Mouse (Mus musculus) megakaryocyte-erythroid progenitor cell, adult 5-6 weeks (primary cell): ENCODE measurements at regions not wholly inside any gene's neighbourhood (a gene's known extent, or its start where the extent isn't known, plus 50 kb on each side); places are given as distances from the start of the nearest gene placed in this dataset.

Source experiments
- ATAC-seq: replicated peaks from 2 replicates; pipeline ENCODE4 v1.8.0; 2016; ENCODE audit warnings: mild to moderate bottlenecking, inconsistent platforms; ENCODE audit not compliant: severe bottlenecking, poor library complexity, low FRiP score, low TSS enrichment

DNA sequence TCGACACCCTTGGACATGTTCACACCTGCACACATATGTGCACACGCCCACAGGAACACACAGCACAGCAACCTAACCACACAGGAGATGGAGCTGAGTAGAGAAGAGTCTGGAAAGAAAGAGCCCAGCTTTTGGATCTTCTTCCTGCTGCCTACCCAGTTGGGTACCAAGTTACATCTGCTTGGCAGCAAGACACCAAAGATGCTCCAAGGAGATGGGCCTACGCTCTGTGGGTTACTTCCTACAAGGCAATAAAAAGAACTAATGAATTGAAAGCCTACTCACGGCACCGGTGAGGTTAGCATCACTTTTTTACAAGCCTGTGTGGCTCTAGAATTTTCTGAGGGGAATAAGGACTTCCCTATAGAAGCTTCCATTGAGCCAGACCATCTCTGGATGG, 224.4 kb upstream of the Sdk2 start:
- no peak for ATAC-seq

DNA sequence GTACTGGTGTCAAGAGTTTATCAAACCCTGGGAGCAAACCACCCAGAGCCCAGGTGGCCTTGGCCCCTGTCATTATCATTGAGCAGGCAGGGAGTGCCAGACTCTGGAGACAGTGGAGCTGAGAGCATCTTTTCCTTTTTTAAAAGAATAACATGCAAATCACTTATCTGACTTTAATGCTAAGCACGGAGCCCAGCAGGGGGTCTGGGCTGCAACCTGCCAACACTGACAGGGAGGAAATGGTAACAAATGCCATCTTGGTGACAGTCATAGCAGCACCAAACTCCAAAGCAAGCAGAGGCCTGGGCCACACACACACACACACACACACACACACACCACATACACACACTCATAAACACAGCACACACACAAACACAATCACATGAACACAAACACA, 223.1 kb upstream of the Sdk2 start:
- no peak for ATAC-seq

DNA sequence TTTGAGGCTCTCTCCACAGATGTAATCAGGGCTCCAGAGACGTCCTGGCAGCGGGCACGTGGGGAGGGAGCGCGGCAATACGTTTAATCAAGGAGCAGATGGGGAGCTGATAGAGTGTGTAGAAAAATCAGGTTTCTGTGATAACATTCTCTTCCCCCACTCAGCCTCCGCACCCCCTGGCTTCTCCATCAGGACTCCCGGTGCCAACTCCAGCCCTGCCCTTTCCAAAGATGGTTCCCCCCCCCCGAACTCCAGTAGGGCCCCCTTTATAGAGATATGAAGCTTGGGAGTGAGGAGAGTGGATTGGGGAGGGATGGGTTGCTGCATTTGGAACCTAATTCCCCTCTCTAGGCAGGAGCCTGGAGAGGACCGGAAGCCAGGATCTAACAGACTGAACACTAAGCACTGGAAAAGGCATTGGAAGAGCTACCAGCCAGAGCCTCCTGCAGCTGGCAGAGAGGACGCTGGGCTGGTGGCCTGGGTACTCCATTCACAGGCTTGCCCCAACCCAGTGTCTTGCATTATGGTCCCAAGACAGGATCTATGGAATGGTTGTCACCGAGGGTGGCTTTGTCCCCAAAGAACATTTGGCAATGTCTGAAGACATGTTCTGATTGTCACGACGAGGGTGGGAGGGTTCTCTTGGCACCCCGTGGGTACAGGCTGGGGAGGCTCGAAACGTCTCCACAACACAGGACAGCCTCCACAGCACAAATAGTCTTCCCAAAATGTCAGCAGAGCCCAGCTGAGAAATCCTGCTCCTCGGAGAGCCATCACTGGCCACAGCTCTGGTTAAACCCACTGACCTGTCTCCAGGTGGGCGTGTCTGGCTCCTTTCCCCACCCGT, 218.2 kb upstream of the Sdk2 start:
- no peak for ATAC-seq

DNA sequence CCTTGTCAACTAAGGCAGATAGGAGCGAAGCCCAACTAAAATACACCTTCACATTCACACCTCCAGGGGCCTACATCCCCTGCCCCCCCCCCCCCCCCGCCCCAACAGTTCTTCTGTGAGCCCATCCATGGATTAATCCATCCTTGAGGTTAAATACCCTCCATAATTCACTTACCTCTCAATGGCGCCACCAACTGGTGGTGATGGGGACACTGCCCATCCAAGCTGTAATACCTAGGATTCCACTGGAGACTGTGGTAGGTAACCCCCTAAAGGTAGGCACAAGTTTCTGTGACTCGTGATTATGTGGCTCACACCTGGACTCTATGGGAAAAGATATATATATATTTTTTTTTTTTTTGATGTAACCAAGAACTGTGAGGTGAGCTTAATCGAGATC, 216.4 kb upstream of the Sdk2 start:
- ATAC-seq = no peak

DNA sequence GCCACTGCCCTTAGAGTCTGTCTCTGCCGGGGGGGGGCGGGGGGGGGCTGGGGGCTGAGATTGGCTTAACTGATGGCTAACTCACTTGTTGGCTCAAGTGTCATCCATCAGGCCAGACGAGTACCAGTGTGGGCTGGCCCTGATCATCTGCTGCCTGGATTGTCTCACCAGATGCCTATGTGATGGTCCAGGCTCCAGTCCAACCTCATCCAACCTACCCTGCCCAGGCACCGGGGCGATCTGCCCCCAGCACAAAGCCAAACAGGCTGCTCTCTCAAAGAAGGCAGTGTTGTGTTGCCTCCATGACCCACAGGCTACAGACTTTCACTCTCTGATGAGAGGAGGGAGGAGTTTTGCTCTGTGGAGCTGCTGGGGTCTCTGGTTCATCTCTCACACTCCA, 215.7 kb upstream of the Sdk2 start:
- no peak for ATAC-seq

DNA sequence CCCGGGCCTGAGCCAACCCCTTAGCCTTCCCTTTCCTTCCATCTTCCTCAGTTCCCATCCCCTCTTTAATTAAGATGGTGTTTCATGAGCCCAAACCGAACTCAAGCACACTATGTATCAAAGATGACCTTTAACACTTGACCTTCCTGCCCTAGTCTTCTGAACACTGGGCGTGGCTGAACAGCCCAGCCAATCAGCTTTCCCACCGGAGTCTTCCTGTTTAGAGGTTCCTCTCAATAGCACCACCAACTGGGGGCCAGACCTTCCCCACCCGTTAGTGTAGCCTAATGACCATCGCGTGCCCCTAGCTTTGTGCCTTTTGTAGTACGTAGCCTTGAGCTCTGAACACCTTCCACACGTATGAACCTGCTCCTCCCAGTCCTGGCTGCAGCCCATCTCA, 215.0 kb upstream of the Sdk2 start:
- ATAC-seq = no peak

DNA sequence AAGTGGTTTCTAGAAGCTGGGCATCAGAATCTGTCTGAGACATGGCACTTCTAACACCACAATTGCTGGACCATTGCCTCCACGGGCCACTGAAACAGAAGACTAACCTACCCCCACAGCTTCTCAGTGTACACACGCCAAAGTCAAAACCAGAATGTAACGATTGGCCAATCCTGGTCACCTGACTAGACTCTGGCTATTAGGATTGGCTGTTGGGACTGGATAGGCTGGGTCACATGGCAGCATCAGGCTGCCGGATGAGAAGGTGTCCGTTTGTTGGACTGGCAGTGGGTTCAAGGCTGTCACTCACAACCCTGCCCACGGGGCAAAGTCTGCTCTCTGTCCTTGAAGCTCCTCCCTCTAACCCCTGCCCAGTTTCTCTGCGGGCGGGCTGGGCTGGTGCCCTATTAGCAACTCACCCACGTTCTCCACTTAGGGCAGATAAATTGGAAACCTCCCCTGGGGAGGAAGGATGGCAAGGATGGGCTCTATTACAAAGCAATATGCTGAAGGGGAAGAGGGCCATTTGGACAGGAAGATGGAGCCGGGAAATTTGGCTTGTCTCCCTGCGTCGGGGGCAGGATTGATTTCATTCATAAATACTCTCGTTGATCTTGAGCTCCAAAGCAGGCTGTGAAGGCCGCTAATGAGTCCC, 214.3 kb upstream of the Sdk2 start:
- ATAC-seq = no peak

DNA sequence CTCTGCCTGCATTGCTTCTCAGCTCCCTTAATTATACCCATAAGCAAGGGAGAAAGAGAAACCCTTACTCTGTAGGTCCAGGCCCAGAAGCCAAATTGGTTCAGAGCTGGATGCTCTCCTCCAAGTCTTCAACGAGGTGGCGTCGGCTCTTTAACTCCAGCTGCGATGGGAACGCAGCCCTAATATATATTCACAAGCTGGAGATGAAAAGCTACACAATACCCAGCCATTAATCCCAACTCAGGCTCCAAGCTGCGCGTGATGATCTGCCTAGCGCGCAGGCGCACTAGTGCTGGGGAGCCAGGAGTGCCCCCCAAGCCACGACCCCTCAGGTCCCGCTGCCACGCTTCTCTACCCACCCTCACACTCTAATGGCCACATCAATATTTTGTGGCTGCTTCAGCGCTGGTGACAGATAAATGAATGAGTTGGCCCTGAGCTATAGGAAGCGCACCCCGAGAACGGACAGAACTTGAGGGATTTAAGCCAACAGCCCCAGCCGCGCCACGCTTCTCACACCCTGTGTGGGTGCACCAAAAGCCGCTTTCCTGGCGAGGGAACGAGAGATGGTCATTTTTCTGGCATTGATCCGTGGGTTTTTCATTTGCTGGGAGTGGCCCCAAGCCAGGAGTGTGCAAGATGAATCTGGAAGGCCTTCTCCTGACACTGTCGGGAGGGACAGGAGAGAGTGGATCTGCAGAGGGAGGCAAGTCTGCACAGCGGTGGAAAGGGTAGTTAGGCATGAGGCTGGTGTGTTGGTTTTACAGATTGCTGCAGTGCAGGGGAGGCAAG, 210.9 kb upstream of the Sdk2 start:
- ATAC-seq = no peak

DNA sequence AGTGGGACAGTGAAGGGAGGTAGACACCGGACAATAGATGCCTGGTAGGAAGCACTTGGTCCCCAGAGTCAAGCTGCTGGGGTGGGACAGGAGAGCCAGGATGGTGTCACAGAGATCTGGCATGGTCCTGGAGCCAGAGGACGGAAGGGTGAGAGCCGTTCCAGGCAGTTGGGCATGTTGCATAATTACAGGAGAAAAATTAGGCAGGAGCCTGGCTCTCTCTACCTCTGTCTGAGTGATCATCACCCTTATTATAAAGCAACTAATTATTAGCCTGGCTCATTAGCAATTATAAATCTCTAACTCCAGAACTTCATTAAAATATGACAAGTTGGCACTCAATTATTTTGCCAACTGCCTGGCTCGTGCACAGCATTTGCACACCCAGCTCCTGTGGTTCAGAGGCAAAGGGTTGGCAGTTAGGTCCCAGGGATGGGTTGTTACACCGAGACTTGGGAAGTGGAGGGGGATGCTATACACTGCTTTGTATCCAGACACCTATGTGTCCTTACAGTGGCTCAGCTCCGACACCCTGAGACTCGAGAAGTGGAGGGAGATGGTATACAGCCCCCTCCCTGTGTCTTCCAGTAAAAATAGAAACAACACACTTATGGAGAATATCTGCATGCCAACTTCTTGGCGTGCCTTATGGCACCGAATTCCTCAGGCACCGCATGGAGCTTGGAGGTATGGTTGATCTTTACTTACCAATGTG, 203.7 kb upstream of the Sdk2 start:
- no peak for ATAC-seq

DNA sequence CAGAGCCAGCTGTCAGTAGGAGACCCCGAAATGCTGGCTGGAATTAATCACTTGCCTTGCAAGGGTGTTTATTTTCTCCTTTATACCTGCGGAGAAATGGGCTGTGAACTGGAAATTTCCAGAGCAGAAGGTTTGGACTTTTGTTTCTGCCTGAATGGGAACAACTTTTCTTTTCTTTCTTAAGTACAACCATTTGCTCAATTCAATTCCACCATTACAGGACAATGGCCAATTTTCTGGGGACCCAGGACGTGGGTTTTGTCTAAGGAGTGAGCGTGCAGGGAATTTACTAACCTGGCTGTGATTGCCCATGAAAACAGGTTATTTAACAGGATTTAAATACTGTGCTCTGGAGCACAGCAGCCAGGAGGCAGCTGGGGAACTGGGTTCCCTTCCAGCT, 195.1 kb upstream of the Sdk2 start:
- ATAC-seq = no peak

DNA sequence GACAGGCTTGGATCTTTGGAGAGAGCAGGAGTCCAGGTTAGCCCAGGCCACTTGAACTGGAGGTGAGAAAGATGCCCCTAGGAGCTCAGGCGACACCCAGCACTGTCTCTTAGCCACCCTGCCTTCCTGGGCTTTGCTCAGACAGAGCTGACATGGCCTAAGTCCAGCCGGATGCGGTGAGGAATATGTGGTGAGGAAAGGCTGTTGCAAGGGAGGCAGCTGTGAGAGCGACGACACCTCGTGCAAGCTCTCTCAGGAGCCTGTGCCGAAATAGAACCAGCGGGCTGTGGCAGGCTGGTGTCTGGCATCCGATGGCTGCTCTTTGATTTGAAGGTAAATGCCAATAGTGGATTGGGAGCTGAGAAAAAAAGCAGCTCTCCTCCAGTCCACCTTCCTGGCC, 191.4 kb upstream of the Sdk2 start:
- ATAC-seq = no peak

DNA sequence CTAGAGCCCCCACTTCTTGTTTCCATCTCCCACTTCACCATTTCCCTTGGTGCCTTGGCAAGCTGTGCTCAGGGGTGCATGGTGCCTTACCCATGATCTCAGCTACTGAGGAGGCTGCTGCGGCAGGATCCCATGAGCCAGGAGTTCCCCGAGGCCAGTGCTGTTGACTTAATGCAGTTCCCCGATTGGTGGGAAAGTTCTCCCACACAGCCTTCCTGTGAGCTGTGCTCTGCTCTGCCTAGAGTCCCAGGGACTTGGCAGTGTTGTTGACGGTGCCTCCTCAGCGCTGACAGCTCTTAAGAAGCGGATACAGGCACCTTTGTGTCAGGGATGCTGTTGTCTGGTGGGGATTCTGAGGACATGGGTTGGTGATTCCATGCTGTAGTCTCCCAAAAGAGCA, 190.9 kb upstream of the Sdk2 start:
- ATAC-seq = no peak

DNA sequence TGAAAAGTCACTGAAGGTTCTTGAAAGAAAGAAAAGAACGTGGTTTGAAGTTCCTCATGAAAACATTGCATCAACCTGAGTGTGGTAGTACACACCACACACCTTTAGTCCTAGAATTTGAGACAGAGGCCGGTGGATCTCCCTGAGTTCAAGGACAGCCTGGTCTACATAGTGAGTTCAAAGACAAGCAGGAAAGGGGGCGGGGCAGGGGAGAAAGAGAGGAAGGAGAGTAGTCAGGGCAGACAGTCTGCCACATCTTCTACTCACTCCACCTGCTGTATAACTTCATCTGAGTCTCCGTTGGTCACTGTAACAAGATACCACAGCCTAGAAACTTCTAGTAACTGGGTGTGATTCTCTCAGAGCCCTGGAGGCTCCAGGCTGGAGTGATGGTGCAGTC, 190.2 kb upstream of the Sdk2 start:
- no peak for ATAC-seq

DNA sequence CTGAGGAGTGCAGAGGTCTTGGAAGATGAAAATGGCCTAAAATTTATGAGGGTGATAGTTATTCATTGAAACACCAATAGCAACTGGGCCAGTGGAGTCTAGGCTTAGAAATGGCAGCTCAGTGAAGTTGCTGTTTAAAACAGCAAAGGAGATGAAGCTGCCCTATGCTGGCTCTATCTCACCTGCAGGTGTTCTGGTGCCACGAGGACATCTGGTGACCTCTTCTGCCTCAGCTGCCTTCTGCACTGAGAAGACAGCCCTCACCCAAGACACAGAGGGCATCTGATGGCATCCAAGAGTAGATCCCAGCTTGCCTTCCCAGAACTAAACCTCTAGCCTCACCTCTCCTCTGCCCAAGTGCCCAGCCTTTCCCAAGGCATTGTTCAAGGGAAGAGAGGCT, 187.5 kb upstream of the Sdk2 start:
- ATAC-seq = no peak

DNA sequence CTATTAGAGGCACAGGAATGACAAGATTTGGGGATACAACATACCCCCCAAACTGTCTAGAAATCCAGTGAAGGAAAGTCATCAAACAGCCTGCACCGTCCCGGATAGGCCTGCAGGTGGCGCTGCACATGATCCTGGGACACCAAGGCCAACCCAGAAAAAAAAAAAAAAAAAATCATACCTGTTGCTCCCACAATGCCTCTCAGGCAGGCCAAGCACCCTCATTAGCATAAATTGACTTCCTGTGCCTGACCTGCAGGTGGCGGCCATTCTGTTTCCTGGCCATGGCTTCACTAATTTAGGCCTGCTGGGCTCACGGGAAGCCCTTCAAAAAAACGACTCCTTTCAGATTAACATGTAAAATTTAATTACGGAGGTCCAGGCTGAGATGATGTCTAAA, 184.8 kb upstream of the Sdk2 start:
- ATAC-seq = 0 out of 2 replicates have a peak, but pooled peaks have one; percentile 29

DNA sequence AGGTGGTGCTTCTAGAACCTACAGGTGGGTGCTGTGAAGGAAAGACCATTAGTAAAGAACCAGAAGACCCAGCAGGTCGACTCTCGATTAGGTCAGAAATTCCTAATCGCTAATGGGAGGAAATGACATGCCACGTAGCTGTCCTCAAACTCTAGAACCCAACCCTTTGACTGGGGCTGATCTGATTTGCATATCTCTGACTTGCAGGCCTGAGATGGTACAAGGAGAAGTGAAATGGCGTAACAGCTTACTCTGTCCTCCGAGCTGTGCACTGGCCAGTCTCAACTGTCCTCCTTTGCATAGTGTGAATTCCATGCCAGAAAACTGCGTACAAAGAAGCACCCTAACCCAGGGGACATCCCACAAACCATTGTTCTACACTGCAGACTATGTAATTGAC, 182.4 kb upstream of the Sdk2 start:
- ATAC-seq = peak; percentile 76

DNA sequence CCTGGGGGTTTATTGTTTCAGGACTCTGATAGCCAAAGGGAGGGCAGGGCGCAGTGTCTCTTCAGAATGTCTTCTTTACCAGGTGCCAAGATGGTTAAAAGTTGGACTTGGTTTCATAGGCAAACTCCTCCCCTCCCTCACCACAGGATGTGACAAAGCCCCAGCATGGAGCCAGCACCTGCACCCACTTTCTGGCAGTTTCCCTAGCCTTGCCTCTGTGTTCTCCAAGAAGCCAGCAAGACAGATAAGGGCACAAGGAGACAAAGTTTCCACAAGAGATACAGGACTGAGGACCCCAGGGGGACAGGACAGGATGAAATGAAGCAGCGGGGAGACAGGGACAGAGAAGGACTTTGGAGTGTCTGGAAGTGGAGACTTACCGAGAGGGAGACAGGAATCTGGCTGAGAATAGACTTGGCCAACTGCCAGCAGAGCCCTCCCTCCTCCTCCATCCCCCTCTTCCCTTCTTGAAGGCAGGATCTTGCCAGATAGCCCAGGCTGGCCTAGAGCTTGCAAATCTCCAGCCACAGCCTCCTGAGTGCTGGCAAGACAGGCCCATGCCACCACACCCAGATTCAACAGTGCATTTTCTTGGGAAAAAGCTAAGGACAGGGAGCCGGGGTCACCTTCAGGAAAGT, 181.5 kb upstream of the Sdk2 start:
- peak; percentile 51 for ATAC-seq

DNA sequence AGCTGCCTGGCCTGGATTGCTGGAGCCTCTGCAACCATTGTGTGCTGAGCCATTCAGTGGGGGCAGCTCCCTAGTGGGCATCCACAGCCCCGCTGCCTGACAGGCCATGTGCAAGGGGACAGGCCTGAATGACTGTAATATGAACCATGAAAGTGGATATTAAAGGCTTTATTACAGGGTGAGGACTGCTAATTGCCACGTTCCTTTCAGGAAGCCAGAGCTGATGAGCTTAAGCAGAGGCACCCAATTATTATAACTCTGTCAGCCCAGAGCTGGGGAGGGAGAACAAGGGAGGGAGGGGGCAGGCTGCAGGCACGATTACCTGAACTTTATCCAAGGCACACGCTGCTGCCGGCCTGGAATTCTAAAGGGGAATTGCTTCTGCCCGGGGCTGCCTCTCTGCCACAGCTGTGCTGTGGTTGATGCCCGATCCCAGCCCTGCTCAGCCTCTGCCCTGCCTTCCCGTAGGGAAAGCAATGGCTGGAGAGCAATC, 172.5 kb upstream of the Sdk2 start:
- no peak for ATAC-seq

DNA sequence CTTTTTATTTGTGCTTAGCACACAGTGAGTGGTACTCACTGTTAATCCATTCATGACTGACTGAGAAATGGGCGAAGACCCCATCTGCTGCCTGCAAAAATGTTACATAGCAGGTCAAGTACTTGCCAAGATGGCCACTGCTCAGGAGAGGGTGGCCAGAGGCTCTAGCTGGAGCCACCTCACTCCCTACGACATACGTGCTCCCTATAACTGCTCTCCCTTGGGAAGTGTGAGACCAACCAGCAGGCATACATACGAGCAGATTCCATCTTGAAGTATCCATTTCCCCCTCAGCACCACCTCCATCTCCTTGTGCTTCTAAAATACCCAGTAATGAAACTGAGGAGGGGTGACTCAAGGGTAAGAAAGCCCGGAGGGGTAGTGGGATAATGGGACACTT, 172.0 kb upstream of the Sdk2 start:
- ATAC-seq = no peak
